Mouse (Mus musculus) midbrain, embryonic 13.5 days (tissue): ENCODE measurements around the gene Ttc25. TPM values are rescaled to one million over a fixed set of nuclear protein-coding genes. Genes with fewer than 3 reads are reported as not detected.

Experiments used
- ATAC-seq: fragments of 200-750 bp; cut with Nextera tagmentation; 2 replicates; pipeline ENCODE4 v1.8.0; 2017; ENCODE audit warnings: mild to moderate bottlenecking, moderate TSS enrichment, moderate library complexity
- H3K27ac ChIP-seq: fragments of 300-500 bp; sonication (generic); 2 replicates; pipeline ENCODE4 v1.5.1; 2015; ENCODE audit warnings: inconsistent platforms, mild to moderate bottlenecking, moderate library complexity
- H3K27me3 ChIP-seq: fragments of 300-500 bp; sonication (generic); 2 replicates; pipeline ENCODE4 v1.6.1; 2015; ENCODE audit warnings: mild to moderate bottlenecking, inconsistent platforms
- H3K36me3 ChIP-seq: fragments of 300-500 bp; sonication (generic); 2 replicates; pipeline ENCODE4 v1.6.1; 2015; ENCODE audit warnings: mild to moderate bottlenecking, inconsistent platforms
- H3K4me1 ChIP-seq: fragments of 300-500 bp; sonication (generic); replicated peaks from 2 replicates; pipeline ENCODE4 v1.6.1; 2015; ENCODE audit warnings: inconsistent platforms
- H3K4me2 ChIP-seq: fragments of 300-500 bp; sonication (generic); replicated peaks from 2 replicates; pipeline ENCODE4 v1.6.1; 2015; ENCODE audit warnings: moderate library complexity, mild to moderate bottlenecking, inconsistent platforms
- H3K4me3 ChIP-seq: fragments of 300-500 bp; sonication (generic); replicated peaks from 2 replicates; pipeline ENCODE4 v1.5.1; 2015; ENCODE audit warnings: mild to moderate bottlenecking, inconsistent platforms
- H3K9ac ChIP-seq: fragments of 300-500 bp; sonication (generic); replicated peaks from 2 replicates; pipeline ENCODE4 v1.6.1; 2015; ENCODE audit warnings: mild to moderate bottlenecking, inconsistent platforms
- H3K9me3 ChIP-seq: fragments of 300-500 bp; sonication (generic); 2 replicates; pipeline ENCODE4 v1.6.1; 2016; ENCODE audit warnings: mild to moderate bottlenecking, inconsistent platforms
- WGBS: fragments of 180-500 bp; shearing (Covaris S2); methylation state at CpG from one replicate; pipeline ENCODE4 v1.1.7; 2015; 5-methylcytosine and 5-hydroxymethylcytosine counted together
- polyA plus RNA-seq: library from polyadenylated mRNA; unstranded; fragments of >200 nt; fragmentation: Nextera tagmentation; extraction: Ambion mirVana; gene quantifications from 2 replicates; pipeline ENCODE4 v1.2.1, GENCODE M21; 2015

Ttc25 gene
- polyA plus RNA-seq: 2.8 and 3.0 TPM in 2 replicates

DNA sequence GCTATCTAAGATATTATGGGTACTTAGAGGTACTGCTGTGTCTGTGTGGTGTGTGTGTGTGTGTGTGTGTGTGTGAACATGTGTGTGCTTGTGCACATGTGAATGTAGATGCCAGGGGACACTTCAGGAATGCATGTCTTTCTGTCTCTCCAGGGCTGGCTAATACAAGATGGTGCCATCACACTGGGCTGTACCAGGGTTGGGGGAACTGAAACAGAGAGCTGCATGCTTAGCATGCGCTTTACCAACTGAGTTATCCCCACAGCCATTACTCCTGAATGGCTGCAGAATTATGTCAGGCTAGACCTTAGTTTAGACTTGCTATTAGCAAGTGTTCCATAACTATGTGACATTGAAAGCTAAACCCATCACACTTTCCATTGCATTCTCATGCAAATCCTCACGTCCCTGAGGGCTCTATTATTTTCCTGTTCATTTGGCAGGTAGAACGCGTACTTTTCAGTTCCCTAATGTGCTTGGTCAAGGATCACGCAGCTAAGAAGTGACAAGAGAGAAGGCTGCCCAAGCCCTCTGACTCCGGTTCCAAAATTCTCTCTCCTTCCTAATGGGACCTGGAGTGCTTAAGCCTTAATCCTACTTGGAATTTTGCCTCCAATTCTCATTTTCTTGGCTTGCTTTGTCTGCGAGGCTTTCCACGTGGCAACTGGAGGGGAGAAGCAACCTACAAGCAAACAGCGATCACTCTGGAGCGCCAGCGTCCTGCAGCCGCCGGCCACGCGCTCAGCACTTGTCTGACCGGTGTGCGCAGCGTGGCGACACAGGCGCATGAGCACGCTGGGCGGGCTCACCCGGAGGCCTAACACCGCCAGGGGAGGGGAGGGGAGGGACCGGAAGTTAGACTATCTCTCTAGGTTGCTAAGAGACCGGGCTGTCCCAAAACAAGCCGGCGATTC, at the start of gene Ttc25:
Gene Ttc25, plus strand, starts transcription at position 776 of the 914 bp plus-strand sequence.
- Histone ChIP-seq H3K9me3 (no peaks in the 10 kb centered on the region), H3K27ac (peak within 1 kb of the TSS; percentile 72), H3K4me2 (peak within 1 kb of the TSS; percentile 68), H3K9ac (peak within 1 kb of the TSS; percentile 57), H3K4me1 (peaks cover 18% of the 10 kb centered on the region), H3K4me3 (peak within 1 kb of the TSS; percentile 44), H3K27me3 (peaks cover 5% of the 10 kb centered on the region; the same call in 1 of the 2 replicates), H3K36me3 (no peaks in the 10 kb centered on the region)
- ATAC-seq: peak; percentile 97
- 3% methylated on average over 27 of the region's 28 CpGs for WGBS

DNA sequence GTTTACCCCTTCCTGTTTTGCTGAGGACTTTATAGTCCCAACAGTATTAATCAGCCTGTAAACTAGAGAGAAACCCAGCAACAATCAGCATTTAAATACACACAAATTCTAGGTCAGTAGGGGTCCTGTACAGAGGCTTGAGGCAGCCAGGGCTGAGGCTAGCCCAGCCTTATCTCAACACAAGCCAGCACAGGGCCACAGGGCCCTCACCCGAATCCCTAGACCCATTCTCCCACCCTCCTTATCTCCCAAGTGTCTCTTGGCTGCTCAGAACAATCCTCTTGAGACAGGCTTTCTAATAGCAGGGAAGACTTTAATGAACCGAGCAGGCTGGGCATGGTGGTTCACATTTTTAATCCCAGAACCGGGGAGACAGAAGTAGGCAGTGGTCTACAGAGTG, 45.2 kb upstream of the Ttc25 start:
- H3K4me3 ChIP-seq: no peak overlapping the region
- H3K4me1 ChIP-seq: peaks cover 14% of the 10 kb centered on the region
- WGBS: 61% methylated on average over 3 of the region's 3 CpGs
- no peak overlapping the region for H3K4me2 ChIP-seq
- no peak overlapping the region for H3K27ac ChIP-seq
- no peaks in the 10 kb centered on the region for H3K27me3 ChIP-seq
- no peak for ATAC-seq
- H3K36me3 ChIP-seq: peaks cover 91% of the 10 kb centered on the region
- H3K9me3 ChIP-seq: no peaks in the 10 kb centered on the region
- no peak overlapping the region for H3K9ac ChIP-seq

DNA sequence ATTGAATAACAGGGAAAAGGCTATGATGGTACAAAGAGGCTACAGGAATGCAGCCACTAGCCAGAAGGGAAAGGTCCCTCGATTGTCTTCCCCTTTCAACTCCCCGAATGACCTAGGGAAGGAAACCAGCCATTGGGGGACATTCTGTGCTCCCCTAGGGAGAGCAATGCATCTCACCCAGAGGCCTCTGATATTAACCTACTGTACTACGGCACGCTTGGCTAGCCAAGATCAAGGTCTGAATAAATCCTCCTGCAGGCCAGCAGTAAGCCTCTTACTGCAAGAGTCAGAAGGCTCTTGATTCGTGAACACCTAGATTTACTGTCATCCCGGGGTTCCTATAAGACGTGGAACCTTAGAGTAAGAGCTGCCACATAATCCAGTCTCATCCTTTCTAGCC, 44.8 kb upstream of the Ttc25 start:
- no peaks in the 10 kb centered on the region for H3K27me3 ChIP-seq
- no peaks in the 10 kb centered on the region for H3K9me3 ChIP-seq
- H3K4me1 ChIP-seq: peaks cover 14% of the 10 kb centered on the region
- H3K4me2 ChIP-seq: no peak overlapping the region
- 0 out of 2 replicates have a peak overlapping the region, but pooled peaks have one; percentile 15 for H3K9ac ChIP-seq
- H3K4me3 ChIP-seq: no peak overlapping the region
- no peak for ATAC-seq
- 63% methylated on average over 7 of the region's 7 CpGs for WGBS
- H3K27ac ChIP-seq: no peak overlapping the region
- H3K36me3 ChIP-seq: peaks cover 91% of the 10 kb centered on the region

DNA sequence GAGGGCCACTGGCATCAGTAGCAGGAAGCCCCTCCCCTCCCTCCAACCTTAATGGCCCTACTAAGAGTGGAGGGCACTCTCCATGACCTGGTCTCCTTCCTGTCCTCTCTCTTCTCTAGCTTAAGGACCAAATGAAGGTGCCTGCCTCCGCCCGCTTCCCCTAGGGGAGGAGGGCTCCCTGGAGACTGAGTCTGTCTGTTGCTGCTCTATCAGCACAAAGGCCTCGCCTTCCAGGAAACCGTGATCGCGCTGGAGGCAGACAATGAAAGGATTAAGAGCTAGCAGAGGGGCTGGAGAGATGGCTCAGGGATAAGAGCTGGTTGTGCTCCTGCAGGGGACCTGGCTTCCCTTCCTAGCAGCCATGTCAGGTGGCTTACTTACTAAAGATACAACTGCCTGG, 44.1 kb upstream of the Ttc25 start:
- 1% methylated on average over 6 of the region's 6 CpGs for WGBS
- peak; percentile 34; the same call in 1 of the 2 replicates for ATAC-seq
- H3K9me3 ChIP-seq: no peaks in the 10 kb centered on the region
- H3K9ac ChIP-seq: peak overlapping the region; percentile 15; the same call in 1 of the 2 replicates
- H3K36me3 ChIP-seq: peaks cover 91% of the 10 kb centered on the region
- no peaks in the 10 kb centered on the region for H3K27me3 ChIP-seq
- peak overlapping the region; percentile 61 for H3K27ac ChIP-seq
- no peak overlapping the region for H3K4me2 ChIP-seq
- peaks cover 14% of the 10 kb centered on the region for H3K4me1 ChIP-seq
- H3K4me3 ChIP-seq: no peak overlapping the region

DNA sequence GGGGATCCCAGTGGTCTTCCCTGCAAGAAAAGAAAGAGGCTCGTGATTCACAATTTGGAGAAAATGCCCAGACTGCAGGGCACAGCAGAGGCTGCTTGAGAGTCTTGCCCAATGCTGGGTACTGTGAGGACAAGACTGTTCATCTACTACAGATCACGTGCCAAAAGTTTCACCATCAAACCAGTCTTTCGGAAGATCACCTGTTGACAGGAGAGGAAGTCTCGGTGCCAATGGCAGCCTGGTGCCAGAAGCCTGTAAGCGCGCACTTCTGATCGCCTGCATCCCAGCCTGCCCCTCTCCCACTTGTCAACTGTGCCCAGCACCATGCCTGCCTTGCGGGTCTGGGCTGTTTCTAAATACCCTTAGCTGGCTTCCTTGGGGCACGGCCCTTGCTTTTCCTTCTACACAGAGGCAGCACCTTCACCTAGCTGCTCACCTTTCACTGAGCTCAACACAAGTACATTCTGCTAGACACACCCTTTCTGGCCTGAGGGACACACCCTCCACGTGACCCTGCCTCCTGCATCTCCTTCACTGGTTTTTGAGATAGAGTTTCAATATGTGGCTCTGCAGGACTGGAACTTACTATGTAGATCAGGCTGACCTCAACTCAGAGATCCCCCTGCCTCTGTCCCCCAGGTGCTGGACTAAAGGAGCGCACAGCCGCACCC, 40.3 kb upstream of the Ttc25 start:
- 94% methylated on average over 12 of the region's 12 CpGs for WGBS

DNA sequence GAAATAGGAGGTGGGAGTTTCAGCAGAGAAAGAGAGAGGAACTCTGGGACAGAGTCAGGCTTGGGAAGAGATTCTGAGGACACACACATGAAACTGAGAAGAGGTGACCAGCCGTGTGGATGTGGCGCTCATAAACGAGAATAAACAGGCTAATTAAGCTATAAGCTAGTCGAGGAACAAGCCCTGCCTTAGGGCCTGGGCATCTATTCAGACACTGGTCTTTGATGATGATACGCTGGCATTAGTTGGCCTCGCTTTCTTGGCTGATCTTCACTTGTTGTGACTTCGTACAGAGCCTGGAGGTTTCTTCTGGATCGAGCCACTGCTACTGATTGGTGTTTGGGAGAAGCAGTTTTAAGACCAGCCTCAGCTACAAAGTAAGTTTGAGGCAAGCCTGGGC, 39.4 kb upstream of the Ttc25 start:
- Histone ChIP-seq H3K27ac (no peak overlapping the region), H3K4me2 (no peak overlapping the region), H3K9me3 (no peaks in the 10 kb centered on the region), H3K4me3 (no peak overlapping the region), H3K9ac (no peak overlapping the region), H3K36me3 (peaks cover 90% of the 10 kb centered on the region), H3K27me3 (no peaks in the 10 kb centered on the region), H3K4me1 (peaks cover 10% of the 10 kb centered on the region)
- ATAC-seq: no peak
- WGBS: 92% methylated on average over 8 of the region's 8 CpGs

More for the DNA sequence above, 40.3 kb upstream of the Ttc25 start:
- Histone ChIP-seq H3K9me3 (no peaks in the 10 kb centered on the region), H3K4me2 (no peak overlapping the region), H3K9ac (no peak overlapping the region), H3K4me1 (peaks cover 14% of the 10 kb centered on the region), H3K36me3 (peaks cover 90% of the 10 kb centered on the region), H3K27ac (no peak overlapping the region), H3K4me3 (no peak overlapping the region), H3K27me3 (no peaks in the 10 kb centered on the region)
- ATAC-seq: no peak

DNA sequence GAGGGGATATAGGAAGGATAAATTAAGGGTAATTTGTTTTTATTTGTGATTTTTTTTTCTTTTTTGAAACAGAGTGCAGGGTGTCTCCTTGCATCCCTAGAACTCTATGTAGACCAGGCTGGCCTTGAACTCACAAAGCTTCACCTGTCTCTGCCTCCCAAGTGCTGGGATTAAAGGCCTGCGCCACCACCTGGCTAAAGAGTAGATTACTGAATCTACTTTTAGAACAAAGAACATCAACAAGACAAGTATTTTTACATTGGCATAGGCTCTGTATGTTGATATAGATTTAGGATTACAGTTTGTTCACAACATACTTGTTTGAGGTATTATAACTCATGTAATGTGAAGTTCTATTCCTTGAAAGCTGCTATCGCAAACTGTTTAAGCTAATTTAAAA, 34.9 kb upstream of the Ttc25 start:
- no peaks in the 10 kb centered on the region for H3K9me3 ChIP-seq
- no peak overlapping the region for H3K4me3 ChIP-seq
- no peaks in the 10 kb centered on the region for H3K4me1 ChIP-seq
- WGBS: 99% methylated on average over 2 of the region's 2 CpGs
- H3K27ac ChIP-seq: no peak overlapping the region
- ATAC-seq: no peak
- H3K36me3 ChIP-seq: peaks cover 90% of the 10 kb centered on the region
- H3K9ac ChIP-seq: no peak overlapping the region
- no peak overlapping the region for H3K4me2 ChIP-seq
- no peaks in the 10 kb centered on the region for H3K27me3 ChIP-seq

DNA sequence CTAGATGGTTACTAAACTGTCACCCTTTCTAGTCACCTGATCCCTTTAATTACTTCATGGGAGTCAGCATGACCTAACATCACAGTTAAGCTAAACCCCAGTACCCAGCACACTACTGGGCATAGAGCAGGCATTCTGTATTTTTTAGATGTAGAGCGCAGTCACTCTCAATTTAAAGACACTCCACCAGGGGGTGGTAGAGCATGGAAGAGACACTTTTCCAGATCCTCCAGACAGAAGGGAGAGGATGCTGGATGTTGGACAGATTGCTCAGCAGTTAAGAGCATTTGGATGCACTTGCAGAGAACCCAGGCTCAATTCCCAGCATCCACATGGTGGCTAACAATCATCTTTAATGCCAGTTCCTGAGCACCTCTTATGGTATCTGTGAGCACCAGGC, 33.0 kb upstream of the Ttc25 start:
- no peak for ATAC-seq
- no peaks in the 10 kb centered on the region for H3K4me1 ChIP-seq
- whole genome bisulfite sequencing: 89% methylated on average over 1 of the region's 1 CpGs
- no peak overlapping the region for H3K4me3 ChIP-seq
- no peak overlapping the region for H3K9ac ChIP-seq
- H3K27me3 ChIP-seq: no peaks in the 10 kb centered on the region
- H3K9me3 ChIP-seq: no peaks in the 10 kb centered on the region
- H3K27ac ChIP-seq: no peak overlapping the region
- H3K36me3 ChIP-seq: peaks cover 90% of the 10 kb centered on the region
- no peak overlapping the region for H3K4me2 ChIP-seq

DNA sequence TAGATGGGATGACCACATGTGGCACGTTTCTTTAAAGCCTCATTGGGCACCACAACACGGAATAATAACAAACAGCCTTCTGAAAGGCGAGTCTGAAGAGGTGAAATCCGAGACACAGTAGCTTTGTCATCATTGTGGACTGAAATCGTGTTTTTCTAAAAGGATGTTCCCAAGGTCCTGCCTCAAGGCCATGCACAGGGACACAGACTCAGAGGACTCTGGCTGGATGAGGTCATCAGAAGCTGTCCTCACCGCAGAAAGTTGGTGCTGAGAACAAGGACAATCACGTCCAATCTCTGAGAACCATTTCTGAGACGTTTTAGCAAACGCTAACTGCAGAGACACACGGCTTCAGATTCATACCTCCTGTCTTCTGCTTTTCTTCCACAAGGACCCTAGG, 31.7 kb upstream of the Ttc25 start:
- no peak overlapping the region for H3K4me3 ChIP-seq

DNA sequence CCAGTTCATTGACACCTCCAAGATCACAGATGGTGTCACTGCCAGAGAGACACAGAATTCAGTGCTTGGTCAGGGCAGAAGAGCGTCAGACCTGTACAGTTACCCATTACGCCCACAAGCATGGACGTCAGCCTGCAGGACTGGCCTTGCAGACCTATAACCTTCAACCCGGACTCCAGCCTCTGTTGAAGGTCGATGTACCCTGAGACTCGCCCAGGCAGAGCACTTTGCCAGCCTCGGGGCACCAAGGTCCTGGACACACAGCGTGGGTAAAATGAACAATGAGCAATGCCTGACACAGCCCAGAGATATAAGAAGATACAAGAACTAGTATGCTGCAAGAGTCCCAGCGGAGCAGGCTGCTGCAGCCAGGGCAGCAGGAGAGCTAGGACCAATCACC, 30.3 kb upstream of the Ttc25 start:
- no peak overlapping the region for H3K9ac ChIP-seq
- H3K4me2 ChIP-seq: no peak overlapping the region
- H3K27ac ChIP-seq: no peak overlapping the region
- no peak for ATAC-seq
- H3K36me3 ChIP-seq: peaks cover 94% of the 10 kb centered on the region
- WGBS: 95% methylated on average over 9 of the region's 9 CpGs
- no peaks in the 10 kb centered on the region for H3K9me3 ChIP-seq
- H3K4me1 ChIP-seq: no peaks in the 10 kb centered on the region
- H3K4me3 ChIP-seq: no peak overlapping the region
- no peaks in the 10 kb centered on the region for H3K27me3 ChIP-seq

More for the DNA sequence above, 31.7 kb upstream of the Ttc25 start:
- Histone ChIP-seq H3K9me3 (no peaks in the 10 kb centered on the region), H3K27me3 (no peaks in the 10 kb centered on the region), H3K4me2 (no peak overlapping the region), H3K4me1 (no peaks in the 10 kb centered on the region), H3K36me3 (peaks cover 91% of the 10 kb centered on the region), H3K27ac (no peak overlapping the region), H3K9ac (no peak overlapping the region)
- ATAC-seq: no peak
- 92% methylated on average over 10 of the region's 10 CpGs for WGBS

DNA sequence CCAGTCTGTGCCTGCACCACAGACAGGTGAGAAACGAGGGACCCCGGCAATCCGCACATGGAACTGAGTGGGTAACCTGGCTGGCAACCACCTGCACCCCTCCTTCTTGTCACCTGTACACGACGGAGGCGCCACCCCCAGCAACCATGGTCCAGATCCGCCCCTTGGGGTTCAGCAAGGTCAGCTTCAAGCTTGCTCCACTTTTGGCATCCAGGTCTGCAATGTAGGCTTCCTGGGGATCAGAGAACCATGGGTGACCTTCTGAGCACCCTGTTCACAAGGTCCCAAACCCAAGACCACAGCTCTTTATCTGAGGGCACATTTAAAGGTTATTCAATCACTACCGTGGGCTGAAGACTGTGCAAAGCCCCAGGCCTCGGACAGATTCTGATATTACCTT, 29.6 kb upstream of the Ttc25 start:
- Histone ChIP-seq H3K9ac (no peak overlapping the region), H3K4me2 (no peak overlapping the region), H3K36me3 (peaks cover 97% of the 10 kb centered on the region), H3K9me3 (no peaks in the 10 kb centered on the region), H3K4me3 (no peak overlapping the region), H3K27ac (no peak overlapping the region), H3K4me1 (no peaks in the 10 kb centered on the region), H3K27me3 (no peaks in the 10 kb centered on the region)
- WGBS: 96% methylated on average over 9 of the region's 9 CpGs
- no peak for ATAC-seq

DNA sequence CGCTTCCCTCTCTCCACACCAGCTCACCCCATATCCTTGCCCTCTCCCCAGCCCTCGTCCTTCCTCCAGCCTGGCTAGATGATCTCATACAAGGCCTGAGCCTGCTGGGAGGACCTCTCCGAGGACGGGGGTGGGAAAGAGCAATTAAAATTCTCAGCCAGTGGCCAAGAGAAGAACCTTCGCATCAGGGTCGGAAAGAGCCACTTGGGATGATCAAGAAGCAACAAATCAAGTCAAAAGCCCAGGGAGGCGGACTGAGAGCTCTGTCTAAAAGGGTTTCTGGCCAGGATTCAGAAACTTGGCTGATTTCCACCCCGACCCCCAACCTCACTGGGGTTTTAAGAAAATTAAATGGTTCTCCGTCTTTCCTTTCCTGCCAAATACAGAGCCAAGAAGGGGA, 29.1 kb upstream of the Ttc25 start:
- Histone ChIP-seq H3K4me1 (no peaks in the 10 kb centered on the region), H3K9ac (no peak overlapping the region), H3K36me3 (peaks cover 98% of the 10 kb centered on the region), H3K27ac (no peak overlapping the region), H3K4me3 (no peak overlapping the region), H3K9me3 (no peaks in the 10 kb centered on the region), H3K4me2 (no peak overlapping the region), H3K27me3 (no peaks in the 10 kb centered on the region)
- WGBS: 80% methylated on average over 9 of the region's 9 CpGs
- no peak for ATAC-seq
